Mouse (Mus musculus): ENCODE results near the gene Emilin2.
"Not testable (repeated sequence)": the region's sequence is repeated elsewhere in the genome, so short reads cannot be mapped to it uniquely, and the experiment has no call there.

Emilin2 gene

GRCm38 (mm10) chr17:71311340-71312171, at the start of gene Emilin2:
Gene Emilin2, minus strand, starts transcription at chr17:71311978.
- no peak for DNase-seq (ENCODE audit: low read depth, low spot score)

DNA sequence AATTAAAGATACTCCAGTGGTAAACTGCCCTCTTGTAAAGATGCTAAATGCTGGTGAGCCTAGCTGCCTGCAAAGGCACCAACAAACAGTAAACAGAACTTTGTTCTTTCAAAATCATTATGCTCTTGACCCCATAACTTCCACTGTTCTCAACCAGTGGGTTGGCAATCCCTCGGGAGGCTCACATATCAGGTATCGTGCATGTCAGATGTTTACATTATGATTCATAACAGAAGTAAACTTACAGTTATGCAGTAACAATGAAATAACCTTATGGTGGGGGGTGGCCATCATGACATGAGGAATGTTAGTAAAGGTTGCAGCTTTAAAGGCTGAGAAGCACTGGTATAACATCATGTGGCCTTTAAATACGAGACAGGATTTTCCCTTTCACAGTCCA, 43.7 kb upstream of the Emilin2 start:
- DNase-seq (ENCODE audit: low read depth, low spot score): no peak

DNA sequence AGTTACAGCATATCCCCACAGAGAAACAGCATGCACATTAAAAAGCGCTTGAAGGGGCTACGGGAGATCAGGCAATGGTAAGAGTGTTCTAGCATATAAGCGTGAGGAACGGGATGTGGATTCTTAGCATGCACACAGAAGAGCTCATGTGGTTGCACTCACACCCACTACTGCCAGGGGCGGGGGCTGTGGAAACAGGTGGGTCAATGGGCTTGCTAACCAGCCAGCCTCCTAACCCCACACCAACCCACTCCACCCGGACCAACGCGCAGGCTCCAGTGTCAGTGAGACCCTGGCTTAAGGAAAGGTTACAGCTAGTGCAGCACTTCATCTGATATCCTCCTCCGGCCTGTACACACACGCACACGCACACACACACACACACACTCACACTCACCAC, 42.4 kb upstream of the Emilin2 start:
- no peak for DNase-seq (ENCODE audit: low read depth, low spot score)

DNA sequence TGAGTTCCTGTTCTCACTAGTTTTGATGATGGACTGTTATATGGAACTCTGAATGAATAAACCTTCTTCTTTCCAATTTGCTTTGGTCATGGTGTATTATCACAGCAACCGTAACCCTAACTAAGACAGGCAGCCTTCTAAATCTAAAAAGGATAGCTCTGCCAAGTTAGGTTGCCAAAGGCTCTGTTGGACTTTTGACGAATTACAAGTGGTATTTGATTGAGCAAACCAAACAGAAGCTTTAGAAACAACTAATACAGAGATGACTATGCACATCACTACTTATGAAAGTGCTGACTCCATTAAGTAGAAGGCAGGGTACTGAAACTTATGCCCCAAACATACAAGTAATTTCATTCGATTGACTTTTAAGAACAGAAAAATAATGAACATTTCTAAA, 36.4 kb upstream of the Emilin2 start:
- DNase-seq (ENCODE audit: low read depth, low spot score): no peak

- DNase-seq (ENCODE audit: low read depth, low spot score): no peak
Measured at GRCm38 (mm10) chr17:71342006-71342405, 30.2 kb upstream of the Emilin2 start.

- DNase-seq (ENCODE audit: low read depth, low spot score): no peak
Measured at GRCm38 (mm10) chr17:71338627-71339026, 26.8 kb upstream of the Emilin2 start.

DNA sequence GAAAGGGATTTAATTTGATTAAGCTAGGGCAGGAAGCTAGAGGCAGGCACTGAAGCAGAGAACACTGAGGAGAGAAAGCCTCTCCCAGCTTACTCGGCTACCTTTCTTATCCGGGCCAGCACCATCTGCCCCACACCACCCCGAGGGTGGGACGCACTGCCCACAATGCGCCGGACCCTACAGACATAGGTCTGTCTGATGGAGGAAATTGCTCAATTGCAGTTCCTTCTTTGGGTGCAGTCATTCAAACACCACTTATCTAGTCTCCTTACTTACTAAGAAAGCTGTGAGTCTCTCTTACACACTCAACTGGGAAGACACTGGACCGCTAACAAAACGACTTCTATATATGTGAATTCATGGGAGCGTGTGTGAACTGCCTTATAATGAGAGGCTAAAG, 25.8 kb upstream of the Emilin2 start:
- DNase-seq (ENCODE audit: low read depth, low spot score): no peak

DNA sequence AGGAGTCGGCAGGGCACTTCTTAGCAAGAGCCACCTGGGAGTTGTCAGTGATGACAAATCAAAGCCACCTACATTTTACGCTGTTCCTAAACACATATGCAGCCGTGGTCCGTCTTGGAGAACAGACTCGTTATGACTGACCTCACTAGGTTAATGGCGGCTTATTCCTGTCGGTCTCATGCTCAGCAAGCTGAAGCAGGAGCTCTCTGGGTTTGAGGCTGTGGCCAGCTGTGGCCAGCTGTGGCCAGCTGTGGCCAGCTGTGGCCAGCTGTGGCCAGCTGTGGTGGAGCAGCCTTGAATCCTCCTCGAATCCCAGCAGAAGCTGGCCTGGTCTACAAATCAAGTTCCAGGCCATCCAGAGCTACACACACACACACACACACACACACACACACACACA, 24.6 kb upstream of the Emilin2 start:
- no peak for DNase-seq (ENCODE audit: low read depth, low spot score)

DNA sequence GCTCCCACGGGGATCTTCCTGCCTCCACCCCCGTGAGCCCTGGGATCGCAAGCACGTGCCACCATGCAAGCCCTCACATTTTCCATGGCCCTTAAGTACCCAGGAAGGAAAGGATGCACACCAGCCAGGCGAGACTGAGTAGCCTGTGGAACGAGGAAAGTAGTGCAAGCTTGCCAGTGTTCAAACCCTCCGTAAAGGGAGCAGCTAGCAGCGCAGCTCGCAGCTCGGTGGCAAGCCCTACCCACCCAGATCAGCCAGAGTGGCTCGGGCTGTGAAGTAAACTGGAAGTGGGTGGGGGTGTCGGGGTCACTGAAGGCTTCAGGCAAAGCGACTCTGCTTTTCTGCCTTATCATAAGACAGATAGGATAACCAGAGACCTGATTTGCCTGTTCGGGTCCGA, 20.5 kb upstream of the Emilin2 start:
- no peak for DNase-seq (ENCODE audit: low read depth, low spot score)

GRCm38 (mm10) chr17:71320731-71321130, 9.0 kb upstream of the Emilin2 start:
- DNase-seq (ENCODE audit: low read depth, low spot score): not testable (repeated sequence)

DNA sequence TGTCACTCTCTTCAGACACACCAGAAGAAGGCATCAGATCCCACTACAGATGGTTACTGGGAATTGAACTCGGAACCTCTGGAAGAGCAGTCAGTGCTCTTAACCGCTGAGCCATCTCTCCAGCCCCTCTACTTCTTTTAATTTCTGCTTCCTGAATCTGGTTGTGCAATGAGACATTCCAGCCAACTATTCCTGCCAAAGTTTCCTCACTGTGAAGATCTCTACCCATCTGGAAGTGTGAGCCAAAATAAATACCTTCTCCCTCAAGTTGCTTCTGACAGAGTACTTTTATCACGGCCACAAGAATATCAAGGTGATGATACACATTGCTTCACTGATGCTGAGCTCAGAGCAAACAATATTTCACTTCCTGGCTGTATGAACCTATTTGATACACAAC, 7.6 kb upstream of the Emilin2 start:
- DNase-seq (ENCODE audit: low read depth, low spot score): no peak

DNA sequence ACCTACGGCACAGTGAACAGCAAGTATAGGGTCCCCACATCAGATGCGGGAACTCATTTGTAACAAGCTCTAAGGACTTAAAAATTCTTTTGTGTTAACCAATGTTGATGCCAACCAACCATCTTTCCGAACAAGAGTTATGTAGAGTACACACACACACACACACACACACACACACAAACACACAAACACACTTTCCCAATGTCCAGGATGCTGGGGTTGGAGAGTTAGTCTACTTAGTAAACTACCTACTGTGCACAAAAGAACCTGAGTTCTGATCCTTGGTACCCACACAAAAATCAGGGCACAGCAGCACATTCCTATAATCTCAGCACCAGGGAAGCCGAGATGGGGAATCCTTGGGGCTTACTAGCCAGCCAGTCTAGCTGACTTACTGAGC, 5.8 kb upstream of the Emilin2 start:
- DNase-seq (ENCODE audit: low read depth, low spot score): no peak

GRCm38 (mm10) chr17:71314315-71314714, 2.5 kb upstream of the Emilin2 start:
- DNase-seq (ENCODE audit: low read depth, low spot score): no peak

GRCm38 (mm10) chr17:71310486-71311339, 1.1 kb downstream of the Emilin2 start:
- DNase-seq (ENCODE audit: low read depth, low spot score): no peak

DNA sequence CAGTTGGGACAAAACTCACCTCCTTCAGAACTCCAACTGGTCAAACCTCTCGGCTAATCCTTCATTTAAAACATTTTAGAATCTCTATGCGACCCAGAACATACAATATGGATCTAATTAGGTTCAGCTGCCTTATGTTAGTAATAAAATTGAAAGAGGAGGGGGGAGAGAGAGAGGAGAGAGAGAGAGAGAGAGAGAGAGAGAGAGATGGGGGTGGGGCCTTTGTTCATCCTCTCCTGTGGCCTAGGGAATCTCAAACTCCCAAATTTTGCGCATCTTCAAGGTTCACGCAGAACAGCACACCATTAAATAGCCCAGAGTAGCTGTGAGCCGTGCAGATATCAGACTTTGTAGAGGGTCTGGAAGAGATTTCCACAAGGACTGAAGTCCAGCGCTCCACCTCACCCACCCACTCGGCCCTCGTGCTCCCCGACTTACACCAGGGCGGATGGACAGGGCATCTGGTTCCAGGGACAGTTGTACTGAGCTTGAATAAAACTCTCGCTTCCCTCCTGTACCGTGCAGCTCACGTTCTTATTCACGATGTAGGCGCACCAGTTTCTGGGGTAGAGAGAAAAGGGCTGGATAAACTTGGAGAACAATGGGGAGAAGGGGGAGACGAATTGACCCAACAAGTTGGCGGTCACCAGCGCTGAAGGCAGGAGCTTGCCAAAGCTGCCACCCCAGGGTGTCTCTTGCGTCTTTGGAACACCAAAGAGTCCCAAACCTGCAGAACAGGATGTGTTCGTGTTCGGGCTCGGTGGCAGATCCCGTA, 1.9 kb downstream of the Emilin2 start:
- DNase-seq (ENCODE audit: low read depth, low spot score): no peak

GRCm38 (mm10) chr17:71309141-71309540, 2.6 kb downstream of the Emilin2 start:
- no peak for DNase-seq (ENCODE audit: low read depth, low spot score)

- no peak for DNase-seq (ENCODE audit: low read depth, low spot score)
Measured at GRCm38 (mm10) chr17:71308296-71308695, 3.5 kb downstream of the Emilin2 start.

GRCm38 (mm10) chr17:71307251-71307790, 4.5 kb downstream of the Emilin2 start:
- DNase-seq (ENCODE audit: low read depth, low spot score): no peak

GRCm38 (mm10) chr17:71306716-71307115, 5.1 kb downstream of the Emilin2 start:
- DNase-seq (ENCODE audit: low read depth, low spot score): no peak

GRCm38 (mm10) chr17:71306091-71306490, 5.7 kb downstream of the Emilin2 start:
- DNase-seq (ENCODE audit: low read depth, low spot score): no peak

DNA sequence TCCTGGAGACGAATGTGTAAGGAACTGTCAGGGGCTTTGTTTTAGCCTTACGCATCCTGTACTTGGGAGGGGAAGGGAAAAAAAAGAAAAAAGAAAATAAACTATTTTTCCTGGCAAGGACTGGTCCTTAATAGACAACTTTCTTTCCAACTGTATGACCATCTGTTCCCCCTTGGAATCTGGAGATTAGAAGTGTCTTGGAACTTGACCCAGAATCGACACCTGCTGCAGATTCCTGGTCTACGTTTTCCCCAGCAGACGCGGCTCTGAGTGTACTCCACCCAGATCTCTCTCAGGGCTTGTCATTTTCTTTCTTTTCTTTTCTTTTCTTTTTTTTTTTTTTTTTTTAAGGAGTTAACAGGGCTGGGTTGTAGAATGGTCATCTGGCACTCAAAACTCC, 8.3 kb downstream of the Emilin2 start:
- DNase-seq (ENCODE audit: low read depth, low spot score): peak; percentile 69

- no peak for DNase-seq (ENCODE audit: low read depth, low spot score)
Measured at GRCm38 (mm10) chr17:71301413-71301812, 10.4 kb downstream of the Emilin2 start.

All from skeletal muscle tissue, adult 2 months (tissue).